Mouse (Mus musculus): ENCODE measurements at regions not wholly inside any gene's neighbourhood (a gene's known extent, or its start where the extent isn't known, plus 50 kb on each side); places are given as distances from the start of the nearest gene placed in this dataset.
A peak's percentile ranks its signal among the peaks of the same experiment; 100 is the strongest.

DNA sequence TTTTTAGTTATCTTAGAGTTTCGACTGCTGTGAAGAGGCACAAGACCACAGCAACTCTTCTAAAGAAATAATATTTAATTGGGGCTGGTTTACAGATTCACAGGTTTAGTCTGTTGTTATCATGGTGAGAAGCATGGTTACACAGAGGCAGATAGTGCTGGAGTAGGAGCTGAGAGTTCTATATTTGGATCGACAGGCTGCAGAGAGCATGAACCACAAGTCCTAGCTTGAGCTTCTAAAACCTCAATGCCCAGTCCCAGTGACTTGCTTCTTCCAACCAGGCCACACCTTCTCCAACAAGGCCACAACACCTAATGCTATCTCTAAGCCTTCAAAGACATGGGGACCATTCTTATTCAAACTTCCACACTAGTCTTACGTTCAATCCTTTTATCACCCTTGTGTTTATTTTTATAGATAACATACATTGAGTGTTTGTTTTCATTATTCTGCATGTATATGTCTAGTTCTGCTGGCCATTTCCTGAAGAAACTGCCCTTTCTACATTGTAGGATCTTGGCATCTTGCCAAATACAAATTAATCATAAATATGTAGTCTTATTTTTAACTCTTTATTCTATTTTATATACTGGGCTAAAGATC is 452.8 kb upstream of the Dmac1 start:
- DNase-seq = no peak

GRCm38 (mm10) chr4:75714652-75715051 is 436.5 kb upstream of the Dmac1 start:
- no peak for DNase-seq

GRCm38 (mm10) chr4:75713960-75714359 is 435.9 kb upstream of the Dmac1 start:
- no peak for DNase-seq

GRCm38 (mm10) chr4:75700780-75701378 is 422.8 kb upstream of the Dmac1 start:
- DNase-seq = no peak

DNA sequence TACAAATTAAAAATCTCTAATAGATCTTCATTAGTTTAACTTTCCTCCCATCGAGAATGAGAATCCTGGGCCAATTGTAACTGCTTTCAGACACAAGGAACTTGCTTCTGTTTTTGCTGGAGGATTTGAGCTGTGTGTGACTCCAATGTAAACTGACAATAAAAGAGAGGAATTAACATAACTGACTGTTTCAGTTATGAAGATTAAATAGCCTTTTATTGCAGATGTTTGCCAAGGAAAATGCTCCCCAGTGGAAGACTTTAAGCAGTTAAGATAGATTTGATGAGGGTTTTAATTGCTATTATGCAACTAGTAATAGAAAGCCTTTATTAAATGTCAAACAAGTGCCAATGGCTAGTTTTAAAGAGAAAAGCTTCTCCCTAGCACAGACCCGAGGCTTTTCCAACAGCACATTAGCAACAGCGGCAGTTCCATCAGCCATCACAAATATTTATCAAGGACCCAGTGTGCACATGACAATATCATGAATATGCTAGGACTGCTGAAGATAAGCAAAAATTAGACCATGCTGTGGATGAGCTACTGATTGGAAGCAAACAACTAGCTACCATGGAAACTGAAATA is 398.6 kb upstream of the Dmac1 start:
- DNase-seq = no peak

- DNase-seq = no peak
Measured at GRCm38 (mm10) chr4:75641046-75641445, 362.9 kb upstream of the Dmac1 start.

DNA sequence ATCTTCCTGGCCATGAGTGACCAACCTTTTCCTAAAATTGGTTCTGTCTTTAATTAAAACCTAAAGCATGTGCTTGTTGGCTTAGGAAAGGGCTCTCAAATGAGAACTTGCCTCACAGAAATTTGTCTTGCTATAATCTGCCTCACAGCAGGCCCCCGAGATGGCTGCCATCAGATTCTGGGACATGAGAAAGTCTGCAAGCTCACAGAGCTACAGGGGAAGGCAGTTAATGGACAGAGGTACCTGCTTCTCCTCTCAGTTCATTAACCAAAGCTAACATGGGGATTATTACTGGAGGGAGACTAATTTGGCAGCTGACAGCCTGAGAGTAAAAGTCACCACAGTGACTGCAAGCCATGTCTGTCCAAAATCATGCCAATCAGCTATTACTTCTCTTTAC is 358.5 kb upstream of the Dmac1 start:
- DNase-seq = no peak

DNA sequence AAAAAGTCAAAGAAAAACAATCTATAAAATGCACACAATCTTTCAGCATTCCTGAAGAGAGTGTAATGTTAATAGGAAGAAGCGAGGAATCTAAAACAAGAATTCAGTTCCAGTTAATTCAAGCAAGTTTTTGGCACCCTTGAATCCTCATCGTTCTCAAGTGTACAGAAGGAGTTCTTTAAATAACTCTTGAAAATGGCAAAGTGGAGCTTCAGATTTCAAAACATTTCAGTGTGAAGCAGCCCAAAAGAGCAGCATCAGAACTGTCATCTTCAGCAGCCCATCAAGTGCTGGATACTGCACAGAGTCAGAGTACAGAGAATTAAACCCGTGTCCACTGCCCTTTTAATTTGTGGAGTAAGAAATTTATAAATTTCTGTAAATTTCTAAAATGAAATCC is 311.8 kb upstream of the Dmac1 start:
- no peak for DNase-seq

DNA sequence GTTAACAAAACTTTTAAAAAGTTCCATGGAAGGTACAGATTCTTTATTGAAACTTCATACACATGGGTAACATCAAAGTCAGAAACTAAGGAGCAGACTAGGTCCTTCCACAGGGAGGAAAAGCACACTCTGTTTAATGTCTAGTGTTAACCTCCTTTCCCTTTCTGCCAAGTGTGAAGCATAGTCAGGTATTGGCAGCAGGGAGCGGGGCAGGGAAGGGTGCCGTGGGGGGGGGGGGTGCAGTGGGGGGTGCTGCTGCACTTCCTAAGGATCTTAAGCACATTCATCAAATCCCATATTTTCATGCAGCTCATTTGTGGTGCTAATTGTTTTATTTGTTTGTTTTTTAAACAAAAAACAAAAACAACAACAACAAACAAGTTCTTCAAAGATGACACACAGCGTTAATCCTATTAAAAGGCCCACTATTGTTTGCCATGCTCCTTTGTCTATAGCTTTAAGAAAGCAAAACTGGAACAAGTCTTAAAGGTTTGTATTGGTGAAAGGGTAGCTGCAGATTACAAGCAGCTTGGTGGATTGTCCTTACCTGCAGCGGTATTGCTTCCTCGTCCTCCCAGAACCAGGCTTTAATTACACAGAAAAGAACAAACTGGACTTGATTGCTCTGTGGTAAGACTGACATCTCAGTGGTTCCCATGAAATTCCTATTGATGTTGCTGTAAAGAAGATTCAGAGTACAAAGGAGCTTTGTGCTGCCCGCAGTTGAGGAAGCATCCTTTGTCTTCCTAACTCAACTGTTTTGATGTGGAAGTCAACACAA is 310.2 kb upstream of the Dmac1 start:
- no peak for DNase-seq

- no peak for DNase-seq
Measured at GRCm38 (mm10) chr4:75579865-75580264, 301.8 kb upstream of the Dmac1 start.

DNA sequence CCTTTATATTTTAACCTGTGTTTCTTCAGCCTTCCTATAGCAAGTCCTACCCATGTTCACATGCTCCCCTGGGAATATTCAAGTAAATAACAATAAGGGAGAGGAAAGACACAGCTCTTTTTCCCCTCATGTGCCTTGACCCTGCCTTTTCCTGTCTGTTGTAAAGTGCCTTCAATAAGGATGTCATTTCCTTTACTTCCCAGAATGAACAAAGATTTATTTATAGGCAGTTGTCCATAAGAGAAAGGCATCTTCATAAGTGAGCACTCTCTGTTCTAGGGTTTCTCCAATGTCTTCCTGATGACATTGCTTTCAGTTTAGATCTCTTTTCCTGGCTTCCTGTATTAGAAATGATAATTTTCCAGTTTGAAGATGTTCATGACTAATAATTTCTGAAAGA is 294.5 kb upstream of the Dmac1 start:
- DNase-seq = no peak

DNA sequence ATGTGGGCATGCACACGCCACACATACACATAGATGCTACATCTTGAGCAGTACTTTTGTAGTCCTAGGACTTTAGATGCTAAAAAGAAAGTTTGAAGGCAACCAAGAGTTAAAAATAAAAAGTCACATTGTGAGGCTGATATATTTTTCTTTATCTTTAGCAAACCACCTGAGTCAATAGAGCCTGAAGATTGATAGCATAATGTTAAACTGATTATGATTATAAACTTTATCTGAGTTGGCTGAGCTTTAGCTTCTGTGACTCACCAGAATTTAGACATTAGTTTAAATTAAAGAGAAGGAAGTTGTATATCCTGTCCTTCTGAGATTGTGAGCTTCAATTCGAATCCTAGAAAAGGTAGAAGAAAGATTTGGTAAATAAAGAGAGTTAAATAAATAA is 289.5 kb upstream of the Dmac1 start:
- no peak for DNase-seq

DNA sequence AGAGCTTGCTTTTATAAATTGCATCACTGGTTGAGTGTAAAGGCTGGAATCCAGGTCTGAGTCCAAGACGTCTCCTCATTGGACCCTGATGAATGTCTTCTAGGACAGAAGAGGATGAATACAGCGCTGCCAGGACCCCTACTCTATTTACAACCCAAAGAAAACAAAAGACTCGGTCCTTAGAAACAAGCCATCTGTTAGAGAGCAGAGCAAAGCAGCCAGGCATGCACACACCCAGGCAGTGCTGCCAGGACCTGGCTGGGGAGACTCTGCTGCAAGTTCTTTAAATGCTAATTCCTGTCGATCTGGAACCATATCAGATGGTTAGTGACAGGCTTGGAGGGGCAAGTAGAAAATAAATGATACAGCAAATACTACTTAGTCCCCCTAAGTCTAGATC is 284.4 kb upstream of the Dmac1 start:
- DNase-seq = peak; percentile 20

DNA sequence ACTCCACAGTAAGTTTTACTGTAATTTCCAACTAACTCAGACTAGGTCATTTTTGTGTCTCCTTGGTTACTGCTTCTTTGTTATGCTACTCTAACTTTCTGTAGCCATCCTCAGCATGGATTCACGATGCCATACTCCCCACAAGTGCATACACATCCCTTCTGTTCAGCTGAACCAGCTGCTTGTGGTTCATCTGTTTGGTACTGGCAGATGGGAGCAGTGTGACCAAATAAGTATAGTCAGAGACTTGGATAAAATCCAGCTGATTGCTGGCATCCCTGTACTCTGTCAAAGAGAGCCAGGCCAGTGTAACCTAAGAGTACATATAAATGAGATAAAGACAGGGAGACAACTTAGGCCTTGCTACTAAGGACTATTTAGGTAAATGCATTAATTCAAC is 283.7 kb upstream of the Dmac1 start:
- peak; percentile 13 for DNase-seq

GRCm38 (mm10) chr4:75537787-75538186 is 259.7 kb upstream of the Dmac1 start:
- no peak for DNase-seq

DNA sequence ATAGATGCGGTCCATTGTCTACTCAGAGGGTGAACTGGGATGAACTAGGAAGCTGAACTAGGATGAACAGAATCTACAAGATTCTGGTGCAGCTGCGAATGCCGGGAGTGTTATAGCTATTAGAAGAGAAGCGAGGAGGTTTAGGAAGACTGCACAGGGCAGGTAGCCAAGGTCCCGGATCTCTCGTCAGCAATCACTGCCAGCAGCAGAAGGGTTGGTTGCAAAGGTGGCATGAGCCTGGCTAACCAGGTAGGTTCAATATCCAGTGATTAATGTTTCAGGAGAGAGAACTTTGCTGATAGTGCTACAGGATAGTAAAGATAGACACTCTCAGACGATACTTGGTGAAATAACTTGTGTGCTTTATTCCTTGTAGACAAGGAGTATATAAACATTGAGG is 257.0 kb upstream of the Dmac1 start:
- DNase-seq = no peak

DNA sequence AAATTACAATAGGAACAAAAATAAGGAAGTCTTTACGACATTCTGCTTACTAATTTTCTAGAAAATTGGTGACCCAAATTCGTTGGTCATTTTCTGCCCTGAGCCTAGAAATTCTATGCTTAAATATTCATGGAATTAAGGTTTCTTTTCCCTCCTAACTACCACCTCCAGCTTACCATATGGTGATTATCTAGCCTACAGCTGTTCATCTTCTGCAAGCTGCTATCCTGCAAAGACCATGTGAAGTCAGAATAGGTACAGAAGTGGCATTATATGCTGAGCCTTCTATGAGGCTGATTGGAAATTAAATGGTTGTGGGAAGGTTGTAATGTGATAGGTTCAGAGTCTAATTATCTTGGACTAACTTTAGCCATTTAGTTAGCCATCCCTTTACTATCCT is 251.5 kb upstream of the Dmac1 start:
- no peak for DNase-seq

- DNase-seq = no peak
Measured at GRCm38 (mm10) chr4:75517459-75518158, 239.5 kb upstream of the Dmac1 start.

Measured in right cerebral cortex, postnatal 4 days (tissue).